Mouse (Mus musculus): ENCODE data around the gene Gm29427.
"Not testable (repeated sequence)": the region's sequence is repeated elsewhere in the genome, so short reads cannot be mapped to it uniquely, and the experiment has no call there.

Gm29427 gene

DNA sequence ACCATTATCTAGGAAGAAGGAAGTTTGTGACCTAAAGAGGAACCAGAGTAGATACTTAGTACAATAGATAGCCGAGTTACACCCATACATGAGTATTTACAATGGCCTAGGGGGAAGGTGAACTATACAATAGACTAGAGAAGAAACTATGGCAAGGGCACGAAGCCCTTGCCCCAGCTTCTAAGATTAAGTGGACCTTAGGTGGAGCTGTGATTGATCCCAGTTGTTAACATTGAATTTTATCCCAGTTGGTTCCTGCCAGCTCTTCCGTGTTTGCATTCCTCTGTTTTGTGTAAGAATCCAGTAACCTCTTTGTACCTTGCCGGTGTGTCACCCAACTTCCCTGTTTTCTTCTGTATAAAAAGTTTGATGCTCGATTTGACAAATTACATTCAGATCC is 52.0 kb downstream of the Gm29427 start:
- in situ Hi-C loops (cut with MboI) = not testable (repeated sequence)

DNA sequence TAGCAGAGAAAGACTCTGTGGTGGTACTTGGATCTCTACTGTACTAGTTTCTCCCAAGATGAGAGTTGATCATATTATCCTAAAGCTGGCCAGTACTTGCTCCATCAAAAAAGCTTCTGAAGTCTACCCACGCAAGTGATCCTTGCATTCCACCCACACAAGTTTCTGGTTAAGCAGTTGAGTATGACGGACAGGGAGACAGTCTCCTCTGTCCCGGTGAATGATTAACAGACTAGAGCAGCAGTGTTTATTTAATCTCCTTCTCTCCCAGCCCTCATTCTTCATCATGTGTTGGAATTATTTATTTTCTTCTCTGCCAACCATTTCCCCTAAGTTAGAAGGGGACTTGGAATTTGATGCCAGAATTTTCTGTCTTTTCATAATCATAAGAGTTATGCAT is 54.1 kb downstream of the Gm29427 start, which contains the start of gene C4bp:
C4bp (minus strand) TSS at position 179 of the 400 bp plus-strand sequence.
- in situ Hi-C loops (cut with MboI) = no loop called here

DNA sequence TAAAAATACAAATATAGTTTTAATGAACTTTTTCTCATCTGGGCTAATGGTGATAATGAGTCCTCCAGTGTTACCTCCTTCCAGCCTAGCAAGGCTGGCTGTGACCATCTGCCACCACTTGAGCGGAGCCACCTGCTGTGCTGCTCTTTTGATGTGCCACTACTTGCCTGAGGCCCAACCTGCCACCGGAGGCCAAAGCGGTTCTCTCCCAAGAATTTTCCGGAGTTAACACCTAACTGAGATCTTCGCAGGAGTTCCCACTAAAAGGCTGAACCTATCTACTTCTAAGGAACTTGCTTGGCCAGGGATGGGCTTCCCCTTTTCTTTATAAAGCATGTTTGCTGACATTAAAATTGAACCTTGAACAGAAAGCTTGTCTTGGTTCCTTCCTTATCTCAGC is 56.0 kb downstream of the Gm29427 start:
- in situ Hi-C loops (cut with MboI) = not testable (repeated sequence)

DNA sequence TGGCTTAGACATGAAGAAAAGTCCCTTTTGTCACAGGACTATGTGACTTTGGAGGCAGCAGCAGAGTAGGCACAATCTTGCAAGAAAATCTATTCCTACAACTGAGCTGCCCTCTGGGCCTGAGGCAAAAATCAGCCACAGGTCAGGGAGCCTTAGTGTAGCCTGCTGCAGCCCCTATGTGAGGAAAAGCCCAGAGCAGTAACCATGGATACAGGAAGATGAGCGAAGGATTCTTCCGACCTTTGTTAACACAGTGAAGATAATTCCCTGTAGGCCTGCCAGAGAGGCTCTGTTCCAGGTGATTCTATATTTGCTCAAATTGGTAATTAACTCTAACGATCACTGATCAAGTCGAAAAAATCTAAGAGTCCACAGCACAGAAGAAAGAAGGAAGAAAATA is 71.5 kb downstream of the Gm29427 start:
- in situ Hi-C loops (cut with MboI) = no loop called here

DNA sequence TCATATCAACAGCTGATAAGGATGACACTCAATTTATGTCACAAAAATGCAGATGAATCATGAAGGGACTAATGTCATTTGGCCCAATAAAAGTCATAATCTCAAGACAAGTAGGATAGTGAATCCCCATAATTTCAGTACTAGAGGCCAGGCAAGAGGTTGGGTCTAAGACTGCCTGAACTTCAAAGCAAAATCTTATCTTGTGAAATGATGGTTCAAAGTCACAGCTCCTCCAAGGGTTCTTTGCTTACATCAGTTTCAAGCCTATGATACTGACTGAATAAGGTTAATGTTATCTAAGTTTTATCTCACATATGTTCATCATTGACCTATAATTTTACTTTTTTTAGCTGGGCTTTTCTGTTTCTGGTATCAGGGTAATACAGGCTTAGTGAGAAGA is 74.6 kb downstream of the Gm29427 start:
- in situ Hi-C loops (cut with MboI) = no loop called here

DNA sequence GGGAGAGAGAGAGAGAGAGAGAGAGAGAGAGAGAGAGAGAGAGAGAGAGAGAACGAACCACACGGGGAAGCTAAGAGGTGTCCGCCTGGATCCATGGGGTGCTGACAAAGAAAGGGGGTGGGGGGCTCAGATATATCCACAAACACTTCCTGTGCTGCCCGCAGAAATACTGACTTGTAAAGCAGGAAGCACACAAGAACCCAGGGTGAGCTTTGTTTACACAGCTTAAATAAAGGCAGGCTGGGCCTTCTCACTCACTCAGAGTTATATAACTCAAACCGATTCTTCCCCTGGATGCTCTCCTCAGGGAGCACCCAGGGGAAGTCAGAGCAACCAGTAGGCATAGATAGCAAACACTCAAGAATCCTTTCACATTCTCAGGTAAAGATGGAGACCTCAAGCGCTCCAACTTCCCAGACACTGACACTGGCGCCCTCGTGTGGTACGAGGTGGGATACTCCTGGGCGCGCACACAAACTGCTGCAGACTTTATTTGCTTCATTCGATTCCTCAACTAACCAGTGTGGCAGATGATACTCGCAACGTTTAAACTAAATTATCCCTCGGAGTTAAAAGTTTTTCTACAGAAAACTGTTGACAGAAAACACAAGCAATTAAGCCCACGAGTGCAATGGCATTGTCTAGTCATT is 81.7 kb downstream of the Gm29427 start:
- in situ Hi-C loops (cut with MboI) = loop anchor here (10.0 kb wide), 1 partner anchor 59 kb away; no protein-coding TSS in a partner anchor

DNA sequence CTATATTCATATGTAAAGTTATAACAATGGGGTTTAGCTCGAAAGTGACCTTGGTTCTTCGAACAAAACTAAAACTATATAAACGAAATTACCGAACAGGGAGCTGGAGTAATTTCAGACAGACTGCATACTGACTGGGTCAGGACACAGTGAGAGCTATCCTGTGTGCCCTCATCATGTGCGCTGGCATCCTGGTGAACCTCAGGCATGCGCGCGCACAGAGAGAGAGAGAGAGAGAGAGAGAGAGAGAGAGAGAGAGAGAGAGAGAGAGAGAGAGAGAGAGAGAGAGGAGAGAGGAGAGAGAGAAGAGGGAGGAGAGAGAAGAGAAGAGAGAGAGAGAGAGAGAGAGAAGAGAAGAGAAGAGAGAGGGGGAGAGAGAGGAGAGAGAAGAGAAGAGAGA is 82.3 kb downstream of the Gm29427 start:
- in situ Hi-C loops (cut with MboI) = loop anchor here (10.0 kb wide), 1 partner anchor 59 kb away; no protein-coding TSS in a partner anchor

DNA sequence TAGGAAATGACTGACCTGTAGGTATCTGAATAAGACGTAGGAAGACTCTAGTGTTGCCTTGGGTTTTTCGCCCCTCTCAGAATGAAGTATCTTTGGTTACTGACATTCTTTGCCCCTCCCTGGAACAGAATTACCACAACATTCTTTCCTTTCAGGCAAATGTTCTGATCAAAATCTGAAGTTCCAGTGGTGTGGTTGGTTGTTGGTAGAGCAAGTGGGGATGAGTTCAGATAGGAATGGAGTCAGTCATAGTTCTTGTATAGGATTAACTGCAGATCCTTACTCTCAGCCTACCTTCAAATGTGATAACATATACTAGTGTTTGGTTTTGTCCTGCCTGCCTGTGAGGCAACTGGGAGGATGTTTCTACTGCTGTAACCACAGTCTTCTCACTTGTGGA is 86.1 kb downstream of the Gm29427 start, which contains the start of gene Zp3r:
Zp3r (minus strand) TSS at position 101 of the 400 bp plus-strand sequence.
- in situ Hi-C loops (cut with MboI) = no loop called here
